ENCODE assay signal across 23 mouse cellular contexts in the genomic region with DNA sequence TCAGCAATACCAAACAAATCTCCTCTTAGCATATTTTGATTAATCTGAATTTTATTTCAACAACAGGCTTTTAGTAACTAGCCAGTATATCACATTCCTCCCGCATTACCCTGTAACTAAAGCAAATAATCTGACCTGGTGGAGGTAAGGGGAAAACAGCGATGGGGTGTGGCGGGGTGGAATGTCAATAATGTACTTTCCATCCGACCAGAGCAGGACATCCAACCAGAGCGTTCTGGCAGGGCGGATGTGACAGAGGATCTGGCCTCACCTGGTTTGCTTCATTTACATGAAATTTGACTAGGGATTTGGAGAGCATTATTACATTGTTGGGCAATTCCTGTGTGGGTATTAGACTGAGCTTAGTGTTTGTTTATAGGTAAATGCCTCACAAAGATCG.
DNase-seq lines count a peak whose midpoint lies in the region; ATAC-seq and TF ChIP-seq lines count a peak whose summit lies in the region.
"Had no signal": no experiment of that assay in that cellular context is flagged by ENCODE, and none has a peak within 500 bp of the region (broad histone marks: within the 10 kb centered on the region; RNA-seq: fewer than 3 reads in every experiment).

No protein-coding gene starts in this region.

- WGBS in lung, embryonic 14.5 days: 59% methylated on average over 7 of the region's 7 CpGs
- WGBS in lung, adult 2 months: 64% methylated on average over 7 of the region's 7 CpGs
- 55% methylated on average over 7 of the region's 7 CpGs for WGBS in lung, postnatal 0 days
- WGBS in stomach, embryonic 16.5 days: 48% methylated on average over 7 of the region's 7 CpGs
- WGBS in forebrain, embryonic 12.5 days: 82% methylated on average over 7 of the region's 7 CpGs
- 76% methylated on average over 7 of the region's 7 CpGs for whole genome bisulfite sequencing in kidney, embryonic 16.5 days

- no peak for TF ChIP-seq POLR2A in lung, adult 2 months (IDR thresholded peaks at IDR 0.05; ENCODE audit: borderline replicate concordance, extremely low read depth, low read depth, low read length)

- no peaks in the 10 kb centered on the region for H3K36me3 ChIP-seq in lung, embryonic 14.5 days (ENCODE audit: insufficient read depth)
- no peaks in the 10 kb centered on the region for H3K36me3 ChIP-seq in lung, postnatal 0 days (ENCODE audit: insufficient read depth, low read length)
- H3K36me3 ChIP-seq in stomach, embryonic 16.5 days (ENCODE audit: control insufficient read depth, insufficient read depth, low read length): no peaks in the 10 kb centered on the region
- H3K36me3 ChIP-seq in forebrain, embryonic 12.5 days (replicated peaks): no peaks in the 10 kb centered on the region
- no peaks in the 10 kb centered on the region for H3K36me3 ChIP-seq in kidney, embryonic 16.5 days (ENCODE audit: insufficient read depth, low read length)
- H3K36me3 ChIP-seq: heart, embryonic 10.5 days; hindbrain, embryonic 15.5 days; limb, embryonic 10.5 days; liver, embryonic 15.5 days; midbrain, embryonic 13.5 days had no signal

- H3K9me3 ChIP-seq in lung, embryonic 14.5 days (ENCODE audit: low read depth, low read length): no peaks in the 10 kb centered on the region
- H3K9me3 ChIP-seq in lung, postnatal 0 days (ENCODE audit: low read length): no peaks in the 10 kb centered on the region
- H3K9me3 ChIP-seq in stomach, embryonic 16.5 days (replicated peaks; ENCODE audit: control insufficient read depth, low read length): no peaks in the 10 kb centered on the region
- H3K9me3 ChIP-seq in forebrain, embryonic 12.5 days: no peaks in the 10 kb centered on the region
- H3K9me3 ChIP-seq in kidney, embryonic 16.5 days (ENCODE audit: low read length): no peaks in the 10 kb centered on the region
- H3K9me3 ChIP-seq: heart, embryonic 10.5 days; hindbrain, embryonic 15.5 days; limb, embryonic 10.5 days; liver, embryonic 15.5 days; midbrain, embryonic 13.5 days had no signal

- DNase-seq in lung, embryonic 14.5 days: no peak
- DNase-seq in lung, adult 2 months: no peak
- DNase-seq in ZHBTc4 (ENCODE audit: low read depth, low spot score): peak; percentile 73
- DNase-seq in lung, postnatal 0 days (ENCODE audit: low spot score): peak; percentile 89
- DNase-seq in kidney, postnatal 14 days: no peak
- DNase-seq: adrenal gland, postnatal 14 days; cerebellum, adult 2 months; cerebellum, postnatal 36 days; embryo, embryonic 11 days; gastrocnemius, postnatal 36 days; heart, postnatal 4 days; kidney, adult 11 months; liver; thymus, postnatal 25 days had no signal

- H3K4me1 ChIP-seq in lung, embryonic 14.5 days (ENCODE audit: insufficient read depth): peaks cover 24% of the 10 kb centered on the region
- peaks cover 14% of the 10 kb centered on the region for H3K4me1 ChIP-seq in lung, adult 2 months (ENCODE audit: control insufficient read depth, insufficient read depth, low read length)
- H3K4me1 ChIP-seq in lung, postnatal 0 days (ENCODE audit: insufficient read depth, low read depth, low read length): peaks cover 8% of the 10 kb centered on the region; the same call in 1 of the 2 replicates
- H3K4me1 ChIP-seq in stomach, embryonic 16.5 days (ENCODE audit: control insufficient read depth, insufficient read depth, low read length): peaks cover 20% of the 10 kb centered on the region
- peaks cover 12% of the 10 kb centered on the region for H3K4me1 ChIP-seq in forebrain, embryonic 12.5 days
- H3K4me1 ChIP-seq in kidney, embryonic 16.5 days (ENCODE audit: insufficient read depth, low read length): peaks cover 12% of the 10 kb centered on the region

- ATAC-seq in lung, embryonic 14.5 days (ENCODE audit: insufficient read depth): 0 out of 2 replicates have a peak, but pooled peaks have one; percentile 41
- ATAC-seq in lung, postnatal 0 days: peak; percentile 81
- peak; percentile 58; the same call in 1 of the 2 replicates for ATAC-seq in stomach, embryonic 16.5 days (ENCODE audit: insufficient read depth, low FRiP score)
- no peak for ATAC-seq in forebrain, embryonic 12.5 days (ENCODE audit: low FRiP score)
- no peak for ATAC-seq in kidney, embryonic 16.5 days (ENCODE audit: low FRiP score, low TSS enrichment)
- ATAC-seq: midbrain, embryonic 13.5 days had no signal

- H3K4me2 ChIP-seq in lung, embryonic 14.5 days: no peak overlapping the region
- no peak overlapping the region for H3K4me2 ChIP-seq in lung, postnatal 0 days (replicated peaks; ENCODE audit: low read depth, low read length)
- no peak overlapping the region for H3K4me2 ChIP-seq in stomach, embryonic 16.5 days (ENCODE audit: low read depth, low read length)
- no peak overlapping the region for H3K4me2 ChIP-seq in forebrain, embryonic 12.5 days
- no peak overlapping the region for H3K4me2 ChIP-seq in kidney, embryonic 16.5 days (replicated peaks; ENCODE audit: low read depth, low read length)
- H3K4me2 ChIP-seq: hindbrain, embryonic 15.5 days; liver, embryonic 15.5 days; midbrain, embryonic 13.5 days had no signal

- no peak overlapping the region for H3K4me3 ChIP-seq in lung, embryonic 14.5 days (ENCODE audit: low read depth, low read length)
- no peak overlapping the region for H3K4me3 ChIP-seq in lung, adult 2 months (replicated peaks; ENCODE audit: extremely low read depth, low read depth, low read length)
- H3K4me3 ChIP-seq in lung, postnatal 0 days (ENCODE audit: low read depth, low read length): no peak overlapping the region
- H3K4me3 ChIP-seq in stomach, embryonic 16.5 days (replicated peaks; ENCODE audit: low read length): no peak overlapping the region
- no peak overlapping the region for H3K4me3 ChIP-seq in forebrain, embryonic 12.5 days (replicated peaks)
- no peak overlapping the region for H3K4me3 ChIP-seq in kidney, embryonic 16.5 days (ENCODE audit: low read length)
- H3K4me3 ChIP-seq: heart, embryonic 10.5 days; hindbrain, embryonic 15.5 days; limb, embryonic 10.5 days; liver, embryonic 15.5 days; midbrain, embryonic 13.5 days had no signal

- peak overlapping the region; percentile 38; the same call in 1 of the 2 replicates for H3K27ac ChIP-seq in lung, embryonic 14.5 days (ENCODE audit: low read depth)
- peak overlapping the region; percentile 85 for H3K27ac ChIP-seq in lung, postnatal 0 days (ENCODE audit: low read length)
- peak overlapping the region; percentile 46 for H3K27ac ChIP-seq in stomach, embryonic 16.5 days (ENCODE audit: low read length)
- H3K27ac ChIP-seq in forebrain, embryonic 12.5 days: no peak overlapping the region
- no peak overlapping the region for H3K27ac ChIP-seq in kidney, embryonic 16.5 days (ENCODE audit: low read length)
- H3K27ac ChIP-seq: heart, embryonic 10.5 days; hindbrain, embryonic 15.5 days; kidney, postnatal 0 days; limb, embryonic 10.5 days; liver, embryonic 15.5 days; midbrain, embryonic 13.5 days had no signal

- peak; percentile 89 for TF ChIP-seq EP300 in lung, postnatal 0 days (IDR thresholded peaks at IDR 0.05)

- no peak overlapping the region for H3K9ac ChIP-seq in lung, embryonic 14.5 days
- H3K9ac ChIP-seq in lung, postnatal 0 days (replicated peaks; ENCODE audit: low read depth): no peak overlapping the region
- H3K9ac ChIP-seq in stomach, embryonic 16.5 days (ENCODE audit: low read length): no peak overlapping the region
- no peak overlapping the region for H3K9ac ChIP-seq in forebrain, embryonic 12.5 days
- no peak overlapping the region for H3K9ac ChIP-seq in kidney, embryonic 16.5 days (replicated peaks; ENCODE audit: low read length)
- H3K9ac ChIP-seq: hindbrain, embryonic 15.5 days; liver, embryonic 15.5 days; midbrain, embryonic 13.5 days had no signal

- no peaks in the 10 kb centered on the region for H3K27me3 ChIP-seq in lung, embryonic 14.5 days (ENCODE audit: insufficient read depth, low read length)
- H3K27me3 ChIP-seq in lung, postnatal 0 days (replicated peaks; ENCODE audit: insufficient read depth, low read length): no peaks in the 10 kb centered on the region
- no peaks in the 10 kb centered on the region for H3K27me3 ChIP-seq in stomach, embryonic 16.5 days (ENCODE audit: control insufficient read depth, insufficient read depth, low read length)
- peaks cover 4% of the 10 kb centered on the region; the same call in 1 of the 2 replicates for H3K27me3 ChIP-seq in forebrain, embryonic 12.5 days
- H3K27me3 ChIP-seq in kidney, embryonic 16.5 days (ENCODE audit: insufficient read depth, low read length): no peaks in the 10 kb centered on the region
- H3K27me3 ChIP-seq: hindbrain, embryonic 15.5 days; liver, embryonic 15.5 days had no signal

- TF ChIP-seq CTCF in lung, embryonic 14.5 days (IDR thresholded peaks at IDR 0.05; ENCODE audit: low read depth): no peak
- no peak for TF ChIP-seq CTCF in lung, adult 2 months (IDR thresholded peaks at IDR 0.05; ENCODE audit: insufficient read depth, low read length)
- no peak for TF ChIP-seq CTCF in lung, postnatal 0 days (IDR thresholded peaks at IDR 0.05)

Comparison
In these comparisons a context has a peak if more than half of its experiments do, and no peak if none do; other contexts are left out.
1. DNase-seq: peak in ZHBTc4 (single experiment) and lung, postnatal 0 days (single experiment); none in lung, embryonic 14.5 days (single experiment), lung, adult 2 months (single experiment) and kidney, postnatal 14 days (single experiment).
2. ATAC-seq: peak in lung, embryonic 14.5 days (single experiment), lung, postnatal 0 days (single experiment) and stomach, embryonic 16.5 days (single experiment); none in forebrain, embryonic 12.5 days (single experiment) and kidney, embryonic 16.5 days (single experiment).
3. H3K27ac ChIP-seq: peak in lung, embryonic 14.5 days (single experiment), lung, postnatal 0 days (single experiment) and stomach, embryonic 16.5 days (single experiment); none in forebrain, embryonic 12.5 days (single experiment) and kidney, embryonic 16.5 days (single experiment).